Mouse (Mus musculus) embryonic facial prominence, embryonic 14.5 days (tissue): ENCODE data around the gene Sgms1. TPM values are rescaled to one million over a fixed set of nuclear protein-coding genes. Genes with fewer than 3 reads are reported as not detected.

ENCODE experiments used
- ATAC-seq: fragments of 200-750 bp; cut with Nextera tagmentation; 2 replicates; pipeline ENCODE4 v1.8.0; 2017; ENCODE audit warnings: low read depth, moderate number of reproducible peaks, moderate TSS enrichment
- DNase-seq: peaks from one replicate; pipeline ENCODE4 v3.0.0-alpha.2; 2015; ENCODE audit warnings: low spot score
- H3K27ac ChIP-seq: fragments of 300-500 bp; sonication (generic); replicated peaks from 2 replicates; pipeline ENCODE4 v1.5.1; 2014; ENCODE audit warnings: low read depth, mild to moderate bottlenecking, low read length, moderate library complexity
- H3K27me3 ChIP-seq: fragments of 300-500 bp; sonication (generic); replicated peaks from 2 replicates; pipeline ENCODE4 v1.6.1; 2014; ENCODE audit warnings: low read length; ENCODE audit not compliant: control insufficient read depth, insufficient read depth
- H3K36me3 ChIP-seq: fragments of 300-500 bp; sonication (generic); 2 replicates; pipeline ENCODE4 v1.6.1; 2014; ENCODE audit warnings: low read length, mixed read lengths; ENCODE audit not compliant: control insufficient read depth, insufficient read depth
- H3K4me1 ChIP-seq: fragments of 300-500 bp; sonication (generic); 2 replicates; pipeline ENCODE4 v1.6.1; 2014; ENCODE audit warnings: antibody characterized with exemption, low read length; ENCODE audit not compliant: control insufficient read depth, insufficient read depth
- H3K4me2 ChIP-seq: fragments of 300-500 bp; sonication (generic); 2 replicates; pipeline ENCODE4 v1.6.1; 2014; ENCODE audit warnings: low read depth, mild to moderate bottlenecking, low read length, moderate library complexity, mixed read lengths
- H3K4me3 ChIP-seq: fragments of 300-500 bp; sonication (generic); 2 replicates; pipeline ENCODE4 v1.5.1; 2014; ENCODE audit warnings: low read depth, mild to moderate bottlenecking, low read length
- H3K9ac ChIP-seq: fragments of 300-500 bp; sonication (generic); 2 replicates; pipeline ENCODE4 v1.6.1; 2014; ENCODE audit warnings: low read depth, mild to moderate bottlenecking, low read length, moderate library complexity, mixed read lengths
- H3K9me3 ChIP-seq: fragments of 300-500 bp; sonication (generic); 2 replicates; pipeline ENCODE4 v1.6.1; 2016; ENCODE audit warnings: low read length; ENCODE audit not compliant: control insufficient read depth
- WGBS: fragments of 180-500 bp; shearing (Covaris S2); extraction: QIAGEN DNeasy Blood & Tissue Kit; methylation state at CpG from one replicate; pipeline ENCODE4 v1.1.7; 2014; 5-methylcytosine and 5-hydroxymethylcytosine counted together
- polyA plus RNA-seq: library from polyadenylated mRNA; unstranded; fragments of >200 nt; fragmentation: Nextera tagmentation; extraction: Ambion mirVana; gene quantifications from 2 replicates; pipeline ENCODE4 v1.2.1, GENCODE M21; 2014

Gene Sgms1
- polyA plus RNA-seq, 1 experiment from 2014 or later = 29.7 TPM

- Histone ChIP-seq H3K4me2 (no peak overlapping the region), H3K27ac (no peak overlapping the region), H3K4me3 (no peak overlapping the region), H3K27me3 (no peaks in the 10 kb centered on the region), H3K9ac (no peak overlapping the region), H3K36me3 (peaks cover 13% of the 10 kb centered on the region), H3K4me1 (no peaks in the 10 kb centered on the region), H3K9me3 (no peaks in the 10 kb centered on the region)
- 70% methylated on average over 10 of the region's 10 CpGs for WGBS
- ATAC-seq = no peak
- DNase-seq = no peak
These were observed 262.2 kb downstream of the Sgms1 start for GRCm38 (mm10) chr19:32127180-32127850.

- Histone ChIP-seq H3K4me3 (no peak overlapping the region), H3K27me3 (no peaks in the 10 kb centered on the region), H3K9me3 (no peaks in the 10 kb centered on the region), H3K4me1 (no peaks in the 10 kb centered on the region), H3K4me2 (no peak overlapping the region), H3K27ac (no peak overlapping the region), H3K9ac (no peak overlapping the region), H3K36me3 (peaks cover 16% of the 10 kb centered on the region)
- DNase-seq = no peak
- 95% methylated on average over 9 of the region's 9 CpGs for WGBS
- no peak for ATAC-seq
These were observed 265.4 kb downstream of the Sgms1 start for GRCm38 (mm10) chr19:32124155-32124554.

- ATAC-seq (no peak), DNase-seq (no peak)
- WGBS = 92% methylated on average over 5 of the region's 5 CpGs
- Histone ChIP-seq H3K9me3 (no peaks in the 10 kb centered on the region), H3K4me3 (no peak overlapping the region), H3K4me2 (no peak overlapping the region), H3K4me1 (no peaks in the 10 kb centered on the region), H3K36me3 (peaks cover 16% of the 10 kb centered on the region), H3K27ac (no peak overlapping the region), H3K9ac (no peak overlapping the region), H3K27me3 (no peaks in the 10 kb centered on the region)
These were observed 266.3 kb downstream of the Sgms1 start for GRCm38 (mm10) chr19:32123196-32123595.

- Histone ChIP-seq H3K36me3 (peaks cover 16% of the 10 kb centered on the region), H3K4me2 (no peak overlapping the region), H3K9ac (no peak overlapping the region), H3K27ac (no peak overlapping the region), H3K4me3 (no peak overlapping the region), H3K27me3 (no peaks in the 10 kb centered on the region), H3K9me3 (no peaks in the 10 kb centered on the region), H3K4me1 (no peaks in the 10 kb centered on the region)
- WGBS = 85% methylated on average over 1 of the region's 1 CpGs
- no peak for ATAC-seq
- no peak for DNase-seq
These were observed 268.7 kb downstream of the Sgms1 start for GRCm38 (mm10) chr19:32120798-32121197.

GRCm38 (mm10) chr19:32119666-32120065 is 269.8 kb downstream of the Sgms1 start:
- no peak overlapping the region for H3K4me3 ChIP-seq
- ATAC-seq = no peak
- H3K9me3 ChIP-seq = no peaks in the 10 kb centered on the region
- WGBS = 90% methylated on average over 2 of the region's 2 CpGs
- no peak overlapping the region for H3K9ac ChIP-seq
- H3K36me3 ChIP-seq = peaks cover 13% of the 10 kb centered on the region
- no peak for DNase-seq
- no peak overlapping the region for H3K4me2 ChIP-seq
- H3K27me3 ChIP-seq = no peaks in the 10 kb centered on the region
- H3K4me1 ChIP-seq = no peaks in the 10 kb centered on the region
- no peak overlapping the region for H3K27ac ChIP-seq

- no peaks in the 10 kb centered on the region for H3K9me3 ChIP-seq
- H3K27ac ChIP-seq = no peak overlapping the region
- DNase-seq (peak; percentile 16), ATAC-seq (no peak)
- no peak overlapping the region for H3K4me2 ChIP-seq
- H3K9ac ChIP-seq = no peak overlapping the region
- H3K4me3 ChIP-seq = no peak overlapping the region
- H3K36me3 ChIP-seq = 0 out of 2 replicates have a peak, but pooled peaks cover 3% of the 10 kb centered on the region
- no peaks in the 10 kb centered on the region for H3K27me3 ChIP-seq
- 74% methylated on average over 3 of the region's 3 CpGs for WGBS
- H3K4me1 ChIP-seq = no peaks in the 10 kb centered on the region
These were observed 271.0 kb downstream of the Sgms1 start for GRCm38 (mm10) chr19:32118496-32118895.

- Histone ChIP-seq H3K4me1 (no peaks in the 10 kb centered on the region), H3K9me3 (no peaks in the 10 kb centered on the region), H3K4me2 (no peak overlapping the region), H3K9ac (no peak overlapping the region), H3K27ac (no peak overlapping the region), H3K4me3 (no peak overlapping the region), H3K36me3 (0 out of 2 replicates have a peak, but pooled peaks cover 3% of the 10 kb centered on the region), H3K27me3 (no peaks in the 10 kb centered on the region)
- WGBS = 84% methylated on average over 6 of the region's 6 CpGs
- DNase-seq (no peak), ATAC-seq (no peak)
These were observed 272.0 kb downstream of the Sgms1 start for GRCm38 (mm10) chr19:32117484-32118018.

GRCm38 (mm10) chr19:32111866-32112790 is 277.4 kb downstream of the Sgms1 start:
- H3K4me2 ChIP-seq = no peak overlapping the region
- ATAC-seq (no peak), DNase-seq (no peak)
- no peaks in the 10 kb centered on the region for H3K9me3 ChIP-seq
- no peak overlapping the region for H3K9ac ChIP-seq
- H3K4me3 ChIP-seq = no peak overlapping the region
- H3K27ac ChIP-seq = no peak overlapping the region
- H3K27me3 ChIP-seq = no peaks in the 10 kb centered on the region
- peaks cover 10% of the 10 kb centered on the region; the same call in 1 of the 2 replicates for H3K4me1 ChIP-seq
- WGBS = 73% methylated on average over 8 of the region's 8 CpGs
- H3K36me3 ChIP-seq = no peaks in the 10 kb centered on the region
